Mouse (Mus musculus) hindbrain, postnatal 0 days (tissue): ENCODE data around the gene Aloxe3. TPM values are rescaled to one million over a fixed set of nuclear protein-coding genes. Genes with fewer than 3 reads are reported as not detected.

ENCODE experiments used
- ATAC-seq: fragments of 200-750 bp; cut with Nextera tagmentation; 2 replicates; pipeline ENCODE4 v1.8.0; 2017; ENCODE audit warnings: mild to moderate bottlenecking, moderate TSS enrichment, moderate library complexity
- DNase-seq: peaks from one replicate; pipeline ENCODE4 v3.0.0-alpha.2; 2015; ENCODE audit warnings: low spot score
- H3K27ac ChIP-seq: fragments of 300-500 bp; sonication (generic); 2 replicates; pipeline ENCODE4 v1.5.1; 2014; ENCODE audit warnings: mild to moderate bottlenecking
- H3K27me3 ChIP-seq: fragments of 300-500 bp; sonication (generic); 2 replicates; pipeline ENCODE4 v1.6.1; 2014; ENCODE audit warnings: low read length, mixed read lengths; ENCODE audit not compliant: insufficient read depth
- H3K36me3 ChIP-seq: fragments of 300-500 bp; sonication (generic); 2 replicates; pipeline ENCODE4 v1.6.1; 2014; ENCODE audit warnings: low read length, mixed read lengths; ENCODE audit not compliant: insufficient read depth
- H3K4me1 ChIP-seq: fragments of 300-500 bp; sonication (generic); 2 replicates; pipeline ENCODE4 v1.6.1; 2014; ENCODE audit warnings: antibody characterized with exemption, low read length, mixed read lengths; ENCODE audit not compliant: insufficient read depth
- H3K4me2 ChIP-seq: fragments of 300-500 bp; sonication (generic); 2 replicates; pipeline ENCODE4 v1.6.1; 2014; ENCODE audit warnings: low read depth, mild to moderate bottlenecking, low read length, moderate library complexity, mixed read lengths
- H3K4me3 ChIP-seq: fragments of 300-500 bp; sonication (generic); 2 replicates; pipeline ENCODE4 v1.5.1; 2014; ENCODE audit warnings: low read length
- H3K9ac ChIP-seq: fragments of 300-500 bp; sonication (generic); replicated peaks from 2 replicates; pipeline ENCODE4 v1.6.1; 2014; ENCODE audit warnings: mild to moderate bottlenecking, low read length, moderate library complexity, mixed read lengths
- H3K9me3 ChIP-seq: fragments of 300-500 bp; sonication (generic); 2 replicates; pipeline ENCODE4 v1.6.1; 2016; ENCODE audit warnings: low read length, mixed read lengths
- CTCF ChIP-seq: IDR thresholded peaks from 2 replicates; pipeline ENCODE4 v1.5.1; 2016; ENCODE audit warnings: antibody characterized with exemption, control low read depth, low read depth
- WGBS: fragments of 180-500 bp; shearing (Covaris S2); extraction: QIAGEN DNeasy Blood & Tissue Kit; methylation state at CpG from one replicate; pipeline ENCODE4 v1.1.7; 2014; 5-methylcytosine and 5-hydroxymethylcytosine counted together
- polyA plus RNA-seq: library from polyadenylated mRNA; unstranded; fragments of >200 nt; fragmentation: Nextera tagmentation; extraction: Ambion mirVana; gene quantifications from 2 replicates; pipeline ENCODE4 v1.2.1, GENCODE M21; 2015
- total RNA-seq: library from RNA; depleted of rRNA; stranded (reverse); fragments of >200 nt; gene quantifications from 2 replicates; pipeline ENCODE4 v1.2.3, GENCODE M21; 2014

Gene Aloxe3
- total and polyA plus RNA-seq, 2 experiments from 2014 or later, result 12.5 to 13.0 TPM

DNA sequence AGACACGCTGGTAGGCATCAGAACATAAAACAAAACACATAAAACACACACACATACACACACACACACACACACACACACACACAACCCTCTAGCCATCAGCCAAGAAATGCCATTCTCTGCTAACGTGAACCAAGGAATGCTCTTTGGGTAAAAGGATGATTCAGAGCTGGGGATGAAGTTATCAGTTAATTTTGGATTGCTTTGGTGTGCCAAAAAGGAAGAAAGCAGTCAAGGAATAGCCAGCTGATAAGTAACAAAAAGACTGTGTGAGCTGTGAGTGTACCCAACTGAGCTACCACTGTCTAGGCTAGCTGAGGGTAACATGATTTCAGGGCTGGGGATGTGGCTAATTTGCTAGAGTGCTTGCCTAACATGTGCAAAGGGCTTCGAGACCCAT is 11.7 kb upstream of the Aloxe3 start:
- Histone ChIP-seq H3K4me1 (no peaks in the 10 kb centered on the region), H3K4me3 (no peak overlapping the region), H3K4me2 (no peak overlapping the region), H3K9ac (no peak overlapping the region), H3K27ac (no peak overlapping the region), H3K36me3 (peaks cover 6% of the 10 kb centered on the region; the same call in 1 of the 2 replicates), H3K9me3 (no peaks in the 10 kb centered on the region), H3K27me3 (no peaks in the 10 kb centered on the region)
- DNase-seq (no peak), ATAC-seq (no peak)
- 70% methylated on average over 3 of the region's 3 CpGs for WGBS
- no peak for TF ChIP-seq CTCF

DNA sequence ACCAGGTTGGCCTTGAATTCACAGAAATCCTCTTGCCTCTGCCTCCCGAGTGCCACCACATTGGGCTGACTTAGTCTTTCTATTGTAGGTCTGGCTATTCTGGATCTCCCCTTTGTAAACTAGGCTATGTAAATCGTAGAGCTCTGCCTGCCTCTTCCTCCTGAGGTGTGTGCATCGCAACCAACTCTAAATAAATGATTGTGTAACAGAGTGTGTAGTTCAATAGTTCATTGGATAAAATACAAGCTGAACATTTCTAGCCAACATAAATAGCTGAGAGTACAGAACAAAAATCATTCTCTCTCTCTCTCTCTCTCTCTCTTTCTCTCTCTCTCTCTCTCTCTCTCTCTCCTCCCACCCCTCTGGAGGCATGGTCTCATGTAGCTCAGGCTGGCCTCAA is 11.1 kb upstream of the Aloxe3 start:
- no peak overlapping the region for H3K9ac ChIP-seq
- DNase-seq (no peak), ATAC-seq (no peak)
- no peaks in the 10 kb centered on the region for H3K9me3 ChIP-seq
- TF ChIP-seq CTCF, result no peak
- no peak overlapping the region for H3K4me3 ChIP-seq
- no peaks in the 10 kb centered on the region for H3K4me1 ChIP-seq
- no peak overlapping the region for H3K4me2 ChIP-seq
- H3K27ac ChIP-seq, result no peak overlapping the region
- no peaks in the 10 kb centered on the region for H3K27me3 ChIP-seq
- WGBS, result 80% methylated on average over 3 of the region's 3 CpGs
- H3K36me3 ChIP-seq, result 0 out of 2 replicates have a peak, but pooled peaks cover under 1% of the 10 kb centered on the region

DNA sequence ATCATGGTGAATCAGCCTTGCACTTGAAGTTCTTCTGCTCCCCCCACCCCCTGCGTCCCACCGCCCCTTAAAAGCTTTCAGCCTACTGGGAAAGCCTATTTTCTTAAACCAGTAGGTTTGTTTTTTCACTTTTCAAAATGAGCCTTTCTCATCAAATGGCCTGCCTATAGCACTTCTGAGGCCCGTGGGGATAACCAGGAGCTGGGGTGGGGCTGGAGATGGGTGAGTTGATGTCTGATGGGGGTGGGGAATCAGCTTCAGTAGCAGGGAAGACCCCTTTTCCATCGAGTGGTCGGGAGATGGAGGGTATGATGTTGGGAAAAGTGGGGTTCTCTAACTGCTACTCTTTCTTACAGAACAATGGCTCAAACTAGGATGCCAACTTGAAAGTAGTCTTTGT is 8.9 kb upstream of the Aloxe3 start:
- 58% methylated on average over 5 of the region's 5 CpGs for WGBS
- no peak for TF ChIP-seq CTCF
- Histone ChIP-seq H3K4me2 (peak overlapping the region; percentile 97), H3K9ac (no peak overlapping the region), H3K27me3 (no peaks in the 10 kb centered on the region), H3K27ac (0 out of 2 replicates have a peak overlapping the region, but pooled peaks have one; percentile 78), H3K36me3 (no peaks in the 10 kb centered on the region), H3K9me3 (no peaks in the 10 kb centered on the region), H3K4me3 (0 out of 2 replicates have a peak overlapping the region, but pooled peaks have one; percentile 83), H3K4me1 (peaks cover 15% of the 10 kb centered on the region)
- no peak for DNase-seq
- no peak for ATAC-seq

DNA sequence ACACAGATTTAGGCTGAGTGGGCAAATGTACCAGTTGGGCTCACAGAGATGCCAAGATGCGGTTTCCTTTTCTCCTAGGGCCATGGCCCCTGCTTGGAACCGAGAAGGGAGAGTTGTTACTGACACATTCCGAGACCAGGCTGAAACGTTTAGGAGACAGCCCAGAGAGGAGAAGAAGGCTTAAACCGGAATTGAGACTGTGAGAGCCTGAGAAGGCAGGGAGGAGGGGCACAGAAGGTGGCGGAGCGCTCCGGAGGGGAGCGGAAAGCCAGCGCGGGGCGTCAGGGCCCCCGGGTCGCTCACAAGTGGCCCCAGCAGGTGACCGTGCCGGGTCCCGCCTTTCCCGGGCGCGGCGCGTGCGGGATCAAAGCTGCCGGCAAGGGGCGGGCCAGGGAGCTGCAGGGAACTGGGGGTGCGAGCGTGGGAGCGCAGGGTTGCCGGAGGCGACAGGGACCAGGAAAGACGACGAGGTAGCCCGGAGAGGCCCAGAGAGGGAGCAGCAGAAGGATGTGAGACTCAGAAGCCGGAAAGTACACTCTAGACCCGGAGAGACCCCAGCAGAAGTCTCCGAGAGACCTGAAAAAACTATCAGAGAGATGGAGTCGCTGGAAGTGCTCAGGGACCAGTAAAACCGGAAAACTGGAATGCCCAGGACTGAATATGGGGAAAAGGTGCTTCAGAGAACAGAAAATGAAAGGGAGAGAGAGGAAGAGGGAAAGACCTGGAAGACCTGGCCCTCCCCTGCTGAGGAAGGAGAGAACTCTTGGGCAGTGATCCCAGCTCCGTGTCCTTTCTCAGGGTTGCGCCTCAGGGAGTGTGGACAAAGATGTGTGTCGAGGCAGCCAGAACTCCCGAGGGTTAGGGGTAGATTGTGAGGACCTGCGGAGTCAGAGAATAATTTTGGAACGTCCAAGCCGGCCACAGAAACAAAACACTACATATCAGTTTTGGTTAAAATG is 7.7 kb upstream of the Aloxe3 start:
- Histone ChIP-seq H3K36me3 (no peaks in the 10 kb centered on the region), H3K4me2 (peak overlapping the region; percentile 97), H3K9ac (peak overlapping the region; percentile 78), H3K27me3 (no peaks in the 10 kb centered on the region), H3K4me3 (peak overlapping the region; percentile 83), H3K27ac (peak overlapping the region; percentile 78), H3K9me3 (no peaks in the 10 kb centered on the region), H3K4me1 (peaks cover 15% of the 10 kb centered on the region)
- DNase-seq (peak; percentile 48), ATAC-seq (0 out of 2 replicates have a peak, but pooled peaks have one; percentile 10)
- WGBS, result under 1% methylated on average over 45 of the region's 45 CpGs
- TF ChIP-seq CTCF, result no peak

DNA sequence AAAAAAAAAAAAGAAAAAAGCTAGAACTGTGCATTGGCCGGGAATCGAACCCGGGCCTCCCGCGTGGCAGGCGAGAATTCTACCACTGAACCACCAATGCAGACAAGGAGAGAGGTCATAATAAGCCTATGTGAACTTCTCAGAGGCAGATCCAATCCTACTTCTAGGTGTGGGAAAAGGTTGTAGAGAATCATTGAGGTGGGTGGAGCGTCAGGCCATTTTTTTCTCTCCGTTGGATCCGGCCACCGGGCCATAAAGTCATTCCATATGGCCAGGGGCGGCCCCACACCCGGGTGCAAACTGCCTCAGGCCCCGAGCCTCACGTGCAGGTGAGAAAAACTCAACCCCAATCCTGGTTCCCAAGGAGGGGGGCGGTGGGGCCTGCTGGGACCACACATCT is 6.9 kb upstream of the Aloxe3 start:
- Histone ChIP-seq H3K27ac (no peak overlapping the region), H3K27me3 (no peaks in the 10 kb centered on the region), H3K36me3 (no peaks in the 10 kb centered on the region), H3K4me1 (peaks cover 15% of the 10 kb centered on the region), H3K4me3 (peak overlapping the region; percentile 83), H3K9me3 (no peaks in the 10 kb centered on the region), H3K4me2 (peak overlapping the region; percentile 97), H3K9ac (no peak overlapping the region; the same call in 1 of the 2 replicates)
- no peak for TF ChIP-seq CTCF
- ATAC-seq (peak; percentile 28; the same call in 1 of the 2 replicates), DNase-seq (peak; percentile 92)
- under 1% methylated on average over 15 of the region's 15 CpGs for WGBS

DNA sequence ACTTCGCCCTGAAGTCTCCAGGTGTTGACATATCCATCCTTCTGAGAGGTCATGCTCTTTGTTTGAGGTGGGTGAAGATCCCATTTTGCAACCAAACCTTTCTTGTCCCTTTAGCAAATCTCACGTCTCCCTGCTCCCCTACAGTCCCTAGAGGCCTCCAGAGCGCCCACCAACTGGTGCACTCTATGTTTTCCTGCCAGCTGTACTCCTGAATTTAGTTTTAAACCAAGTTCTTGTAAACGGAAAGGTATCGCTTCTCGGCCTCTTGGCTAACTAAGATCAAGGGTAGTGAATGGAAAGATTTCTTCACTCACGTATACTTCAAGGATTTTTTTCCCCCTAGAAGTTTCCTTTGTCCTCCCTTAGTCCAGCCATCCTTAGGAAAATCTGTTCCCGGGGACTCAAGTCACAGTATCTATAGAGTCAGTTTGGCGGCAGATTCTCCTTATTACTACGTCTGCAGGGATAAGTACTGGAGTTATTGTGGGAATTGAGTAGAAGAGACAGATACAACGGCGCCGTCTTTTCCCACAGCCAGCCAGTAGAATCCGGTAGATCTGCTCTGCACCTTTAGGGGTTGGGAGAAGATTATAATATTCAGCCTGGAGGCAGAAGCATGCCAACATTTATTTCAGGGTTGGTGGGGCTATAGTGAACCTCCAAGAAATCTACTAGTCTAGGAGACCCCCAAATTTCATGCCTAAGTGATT is 6.1 kb upstream of the Aloxe3 start:
- Histone ChIP-seq H3K27ac (no peak overlapping the region), H3K27me3 (no peaks in the 10 kb centered on the region), H3K9ac (no peak overlapping the region; the same call in 1 of the 2 replicates), H3K4me3 (peak overlapping the region; percentile 77), H3K9me3 (no peaks in the 10 kb centered on the region), H3K4me1 (peaks cover 15% of the 10 kb centered on the region), H3K4me2 (peak overlapping the region; percentile 97), H3K36me3 (no peaks in the 10 kb centered on the region)
- DNase-seq (no peak), ATAC-seq (no peak)
- TF ChIP-seq CTCF, result no peak
- 34% methylated on average over 14 of the region's 14 CpGs for WGBS
